Mouse (Mus musculus) E14TG2a.4 (cell line): ENCODE results near the gene Gstt3.
"Not testable (repeated sequence)": the region's sequence is repeated elsewhere in the genome, so short reads cannot be mapped to it uniquely, and the experiment has no call there.

Experiments
- H3K27me3 ChIP-seq: 2 replicates; pipeline ENCODE4 v1.6.1; 2014; ENCODE audit warnings: low read length, control low read depth; ENCODE audit not compliant: insufficient read depth
- H3K36me3 ChIP-seq: 2 replicates; pipeline ENCODE4 v1.6.1; 2014; ENCODE audit warnings: low read length, control low read depth; ENCODE audit not compliant: insufficient read depth
- H3K4me1 ChIP-seq: replicated peaks from 2 replicates; pipeline ENCODE4 v1.6.1; 2014; ENCODE audit warnings: low read depth, low read length, control low read depth
- H3K4me3 ChIP-seq: replicated peaks from 2 replicates; pipeline ENCODE4 v1.5.1; 2014; ENCODE audit warnings: mild to moderate bottlenecking, low read length
- H3K9me3 ChIP-seq: 2 replicates; pipeline ENCODE4 v1.6.1; 2014; ENCODE audit warnings: low read length, control low read depth
- CTCF ChIP-seq: conservative IDR thresholded peaks from 2 replicates; pipeline ENCODE4 v1.5.1; 2014; ENCODE audit warnings: low read length
- NANOG ChIP-seq: IDR thresholded peaks from 2 replicates; pipeline ENCODE4 v1.6.1; 2014; ENCODE audit warnings: borderline replicate concordance, low read length, mixed read lengths
- POU5F1 ChIP-seq: IDR thresholded peaks from 2 replicates; pipeline ENCODE4 v1.6.1; 2014; ENCODE audit warnings: low read length, borderline replicate concordance

Gstt3 gene

DNA sequence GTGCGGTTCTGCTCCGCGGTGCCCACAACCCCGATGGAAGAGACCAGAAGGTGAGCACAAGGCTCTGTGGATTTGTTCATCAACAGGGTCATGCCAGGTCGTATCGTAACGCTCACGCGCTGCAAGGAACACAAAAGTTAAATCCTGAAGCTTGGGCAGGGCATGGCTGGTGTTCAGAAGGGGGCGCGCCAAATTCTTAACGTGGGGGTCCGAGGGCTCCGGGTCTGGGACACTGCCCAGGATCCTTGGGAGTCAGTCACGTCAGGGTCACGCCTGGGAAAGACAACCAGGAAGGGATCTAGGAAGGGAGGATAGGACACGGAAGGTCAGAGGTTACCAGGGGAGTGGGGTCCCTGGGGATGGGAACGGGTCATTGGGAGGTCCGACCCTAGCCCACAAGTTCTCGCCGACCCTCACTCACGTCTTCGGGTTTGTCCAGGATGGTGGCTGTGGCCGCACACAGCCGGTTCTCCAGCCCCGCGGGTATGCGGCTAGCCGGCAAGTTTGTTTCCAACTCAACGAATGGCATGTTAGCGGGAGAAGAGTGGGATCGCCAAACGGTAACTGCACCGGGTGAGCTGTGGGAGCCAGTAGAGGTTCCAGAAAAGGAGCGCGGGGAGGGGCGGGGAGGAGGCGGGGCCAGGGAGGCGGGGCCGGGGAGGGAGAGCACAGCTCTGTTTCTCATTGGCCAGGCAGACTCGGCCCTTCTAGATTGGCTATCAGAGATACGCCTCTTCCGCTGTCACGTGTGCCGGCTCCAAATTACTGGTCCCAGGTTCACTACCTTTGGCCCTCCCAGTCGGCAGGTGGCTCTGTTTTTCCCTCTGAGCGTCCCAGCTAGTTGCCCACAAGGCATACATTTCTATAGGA is 8.2 kb downstream of the Gstt3 start, which contains the start of gene Ddt:
Gene Ddt, minus strand, starts transcription at position 620 of the 870 bp plus-strand sequence.
- Histone ChIP-seq H3K4me1 (peaks cover 31% of the 10 kb centered on the region), H3K36me3 (peaks cover 23% of the 10 kb centered on the region), H3K9me3 (no peaks in the 10 kb centered on the region), H3K4me3 (peak within 1 kb of the TSS; percentile 98), H3K27me3 (no peaks in the 10 kb centered on the region)
- TF ChIP-seq POU5F1, result no peak
- no peak for TF ChIP-seq CTCF
- TF ChIP-seq NANOG, result no peak

DNA sequence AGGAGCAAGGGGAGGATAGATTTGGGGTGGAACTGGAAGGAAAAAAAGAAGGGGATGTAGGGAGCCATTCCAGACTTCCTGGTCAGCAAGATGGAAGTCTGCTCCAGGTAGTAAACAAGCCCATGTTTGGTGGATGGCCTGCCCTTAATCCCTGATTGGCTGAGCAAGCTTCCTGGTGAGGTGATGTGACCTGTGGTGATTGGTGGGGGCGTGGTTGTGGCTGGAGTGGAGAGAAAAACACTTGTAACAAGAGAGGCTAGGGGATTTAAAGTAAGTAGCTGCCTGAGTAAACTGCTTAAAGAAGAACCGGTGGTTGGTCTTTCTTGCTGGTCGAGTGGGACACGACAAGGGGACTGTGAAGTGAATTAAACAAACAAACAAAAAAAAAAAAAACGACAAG is 13.5 kb downstream of the Gstt3 start:
- H3K27me3 ChIP-seq, H3K9me3 ChIP-seq, H3K4me3 ChIP-seq: not testable (repeated sequence)
- Histone ChIP-seq H3K4me1 (peaks cover 50% of the 10 kb centered on the region), H3K36me3 (peaks cover 24% of the 10 kb centered on the region)

DNA sequence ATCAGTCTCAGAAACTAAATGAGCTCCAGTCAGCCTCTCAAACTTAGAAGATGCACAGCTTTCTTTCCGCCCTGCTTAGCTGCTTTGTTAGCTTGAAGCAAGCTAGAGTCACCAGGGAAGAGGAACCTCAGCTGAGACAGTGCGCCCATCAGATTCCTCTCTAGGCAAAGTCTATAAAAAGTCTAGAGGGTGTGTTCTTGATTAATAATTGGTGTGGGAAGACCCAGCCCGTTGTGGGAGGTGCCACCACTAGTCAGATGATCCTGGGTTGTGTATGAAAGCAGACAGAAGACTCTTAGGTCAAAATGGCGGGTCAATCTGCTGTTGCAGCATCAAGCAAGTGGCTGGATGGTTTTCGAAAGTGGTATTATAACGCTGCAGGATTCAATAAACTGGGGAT is 14.4 kb downstream of the Gstt3 start:
- Histone ChIP-seq H3K4me3 (no peak overlapping the region), H3K27me3 (no peaks in the 10 kb centered on the region), H3K4me1 (peaks cover 46% of the 10 kb centered on the region), H3K9me3 (no peaks in the 10 kb centered on the region), H3K36me3 (peaks cover 29% of the 10 kb centered on the region)
- TF ChIP-seq POU5F1 (no peak), NANOG (no peak), CTCF (no peak)

DNA sequence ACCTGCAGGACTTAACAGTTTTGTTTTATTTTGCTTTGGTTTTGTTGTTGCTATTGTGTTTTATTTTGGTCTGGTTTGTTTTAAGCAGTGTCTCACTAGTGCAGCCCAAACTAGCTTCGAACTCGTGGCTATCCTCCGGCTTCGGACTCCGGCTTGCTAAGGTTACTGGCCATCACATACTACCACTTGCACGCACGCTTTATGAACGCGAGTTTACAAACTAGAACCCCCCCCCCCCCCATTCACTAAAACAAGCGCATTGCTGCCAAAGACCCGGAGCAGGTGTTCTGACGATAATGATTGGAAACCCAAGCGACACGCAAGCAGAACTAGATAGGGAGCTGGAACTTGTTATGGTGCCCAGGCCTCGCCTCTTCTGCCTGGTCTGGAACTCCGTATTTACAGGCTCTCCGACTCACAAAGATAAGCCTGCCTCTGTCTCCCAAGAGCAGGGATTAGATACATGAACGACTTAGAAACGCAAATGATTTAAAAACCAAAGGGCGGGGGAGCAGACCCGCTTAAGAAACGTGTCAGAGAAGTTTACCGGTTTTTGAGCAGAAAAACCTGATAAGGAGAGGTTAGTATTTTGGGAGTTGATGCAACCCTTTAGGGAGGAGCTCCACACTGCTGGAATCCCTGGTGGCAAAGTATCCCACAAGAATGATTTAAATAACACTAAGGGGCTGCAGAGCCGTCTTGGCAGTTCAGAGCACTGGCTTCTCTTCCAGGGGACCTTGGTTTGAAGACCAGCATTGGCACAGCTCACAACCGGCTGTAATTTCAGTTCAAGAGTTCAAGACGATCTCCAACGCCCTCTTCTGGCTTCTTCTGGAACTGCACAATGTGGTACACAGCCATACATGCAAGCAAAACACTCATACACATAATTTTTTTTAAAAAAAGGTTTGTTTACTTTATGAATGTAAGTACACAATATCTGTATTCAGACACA is 16.4 kb downstream of the Gstt3 start:
- Histone ChIP-seq H3K4me3 (peak overlapping the region; percentile 95), H3K9me3 (no peaks in the 10 kb centered on the region), H3K4me1 (peaks cover 44% of the 10 kb centered on the region), H3K27me3 (no peaks in the 10 kb centered on the region), H3K36me3 (peaks cover 24% of the 10 kb centered on the region)
- no peak for TF ChIP-seq NANOG
- peak; percentile 91 for TF ChIP-seq CTCF

DNA sequence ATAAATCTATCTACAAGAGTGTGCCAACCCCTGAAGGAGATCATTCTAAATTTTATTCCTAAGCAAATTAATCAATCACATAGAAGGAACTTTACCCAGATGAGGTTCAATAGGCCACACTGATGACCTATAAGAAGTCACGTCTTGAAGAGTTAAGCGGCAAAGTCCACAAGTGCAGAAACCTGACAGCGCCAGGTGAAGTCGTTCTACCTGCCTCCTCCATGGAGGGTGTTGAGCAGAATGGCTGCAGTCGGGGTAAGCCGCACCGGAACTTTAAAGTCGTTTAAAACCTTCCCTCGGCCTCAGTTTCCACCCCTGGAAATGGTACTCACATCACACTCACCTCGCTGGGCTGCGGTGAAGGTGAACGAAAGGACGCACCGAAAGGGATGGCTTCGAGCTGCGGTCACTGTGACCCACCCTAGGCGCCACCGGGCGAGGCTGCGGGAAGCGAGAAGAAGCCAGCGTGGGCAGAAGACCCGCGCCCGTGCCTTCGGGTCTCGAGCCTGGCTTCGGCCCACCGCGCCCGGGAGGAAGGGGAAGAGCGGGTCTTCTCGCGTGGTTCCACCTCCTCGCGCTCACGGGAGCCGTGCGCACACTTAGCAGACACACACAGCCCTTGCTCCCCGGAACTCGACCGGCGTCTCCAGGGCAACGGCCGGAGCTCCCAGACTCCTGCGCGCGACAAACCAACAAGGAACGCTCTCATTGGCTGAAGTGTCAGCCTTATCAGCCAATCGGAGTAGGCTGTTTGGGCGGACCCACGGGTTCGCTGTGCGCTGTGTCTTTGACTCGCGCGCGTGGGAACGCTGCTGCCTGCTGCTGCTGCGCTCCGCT is 17.3 kb downstream of the Gstt3 start, which contains the start of gene Cabin1:
Gene Cabin1, minus strand, starts transcription at position 660 of the 837 bp plus-strand sequence.
- Histone ChIP-seq H3K4me1 (peaks cover 41% of the 10 kb centered on the region), H3K9me3 (no peaks in the 10 kb centered on the region), H3K27me3 (no peaks in the 10 kb centered on the region), H3K36me3 (peaks cover 31% of the 10 kb centered on the region), H3K4me3 (peak within 1 kb of the TSS; percentile 95)
- TF ChIP-seq CTCF, result no peak
- no peak for TF ChIP-seq POU5F1
- TF ChIP-seq NANOG, result no peak

DNA sequence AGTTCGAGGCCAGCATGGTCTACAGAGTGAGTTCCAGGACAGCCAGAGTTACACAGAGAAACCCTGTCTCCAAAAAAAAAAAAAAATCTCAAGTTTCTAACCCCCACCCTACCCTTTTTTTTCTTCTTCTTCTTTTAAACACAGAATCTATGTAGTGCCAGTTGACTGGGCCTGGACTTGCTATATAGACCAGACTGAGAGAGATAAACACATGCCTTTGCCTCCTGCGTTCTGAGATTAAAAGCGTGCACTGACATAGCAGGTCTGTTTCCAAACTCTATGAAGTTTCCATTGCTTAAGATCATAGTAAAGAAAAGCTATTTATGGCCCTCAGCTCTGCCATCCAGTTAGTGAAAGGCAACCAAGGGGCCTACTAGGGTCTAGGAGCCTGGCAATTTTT is 18.8 kb downstream of the Gstt3 start:
- Histone ChIP-seq H3K4me3 (no peak overlapping the region), H3K4me1 (peaks cover 34% of the 10 kb centered on the region), H3K27me3 (no peaks in the 10 kb centered on the region), H3K9me3 (no peaks in the 10 kb centered on the region), H3K36me3 (peaks cover 44% of the 10 kb centered on the region)
- TF ChIP-seq CTCF, result no peak
- no peak for TF ChIP-seq NANOG
- no peak for TF ChIP-seq POU5F1

DNA sequence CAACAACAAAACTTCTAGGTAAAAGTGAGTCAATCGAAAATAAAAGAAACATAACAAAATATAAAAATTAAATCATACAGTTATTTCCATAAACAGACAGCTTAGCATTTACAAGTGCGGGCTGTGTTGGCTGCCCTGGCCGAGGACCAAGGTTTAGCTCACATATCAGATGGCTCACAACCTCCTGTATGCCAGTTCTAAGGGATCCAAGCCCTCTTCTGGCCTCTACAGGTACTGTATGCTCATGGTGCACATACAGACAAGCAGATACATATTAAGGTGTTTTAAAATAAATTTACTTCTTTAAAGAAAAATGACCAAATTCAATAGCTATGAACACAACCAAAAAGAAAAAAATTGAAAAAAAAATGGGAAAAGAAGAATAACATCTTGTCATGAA is 20.9 kb downstream of the Gstt3 start:
- TF ChIP-seq CTCF (peak; percentile 45), POU5F1 (no peak)
- Histone ChIP-seq H3K4me1 (peaks cover 30% of the 10 kb centered on the region), H3K4me3 (no peak overlapping the region), H3K27me3 (no peaks in the 10 kb centered on the region), H3K9me3 (no peaks in the 10 kb centered on the region), H3K36me3 (peaks cover 64% of the 10 kb centered on the region)

DNA sequence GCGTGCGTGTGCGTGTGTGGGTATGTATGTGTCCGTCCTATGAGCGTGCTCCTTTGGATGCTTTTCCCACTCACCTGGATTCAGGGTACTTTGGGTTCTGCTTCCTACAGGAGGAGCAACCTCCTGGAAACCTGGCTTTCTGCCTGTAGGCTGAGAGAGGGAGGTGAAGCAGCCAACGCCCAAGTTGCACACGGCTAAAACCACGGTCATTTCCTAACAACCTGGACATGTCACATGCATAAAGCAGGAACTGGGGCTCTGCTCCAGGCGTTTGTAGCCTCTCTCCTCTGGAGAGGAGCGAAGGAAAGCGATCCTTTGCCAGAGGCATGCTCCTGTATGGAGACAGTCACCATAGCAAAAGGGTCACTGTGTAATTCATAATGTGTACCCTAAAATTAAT is 24.5 kb downstream of the Gstt3 start:
- H3K36me3 ChIP-seq, result peaks cover 90% of the 10 kb centered on the region
- no peak for TF ChIP-seq CTCF
- no peak for TF ChIP-seq NANOG
- TF ChIP-seq POU5F1, result no peak
- H3K4me1 ChIP-seq, result peaks cover 24% of the 10 kb centered on the region
- H3K4me3 ChIP-seq, result no peak overlapping the region
- no peaks in the 10 kb centered on the region for H3K9me3 ChIP-seq
- no peaks in the 10 kb centered on the region for H3K27me3 ChIP-seq
